Mouse (Mus musculus) embryonic facial prominence, embryonic 13.5 days (tissue): ENCODE measurements at regions not wholly inside any gene's neighbourhood (a gene's known extent, or its start where the extent isn't known, plus 50 kb on each side); places are given as distances from the start of the nearest gene placed in this dataset.

ENCODE experiments used
- ATAC-seq: fragments of 200-750 bp; cut with Nextera tagmentation; 2 replicates; pipeline ENCODE4 v1.8.0; 2017; ENCODE audit warnings: low read depth; ENCODE audit not compliant: insufficient number of reproducible peaks, insufficient read depth, low FRiP score, low TSS enrichment
- H3K27ac ChIP-seq: fragments of 300-500 bp; sonication (generic); 2 replicates; pipeline ENCODE4 v1.5.1; 2015; ENCODE audit warnings: moderate library complexity, mild to moderate bottlenecking, inconsistent platforms
- H3K27me3 ChIP-seq: fragments of 300-500 bp; sonication (generic); 2 replicates; pipeline ENCODE4 v1.6.1; 2015; ENCODE audit warnings: mild to moderate bottlenecking, inconsistent platforms
- H3K36me3 ChIP-seq: fragments of 300-500 bp; sonication (generic); 2 replicates; pipeline ENCODE4 v1.6.1; 2015; ENCODE audit warnings: mild to moderate bottlenecking, inconsistent platforms
- H3K4me1 ChIP-seq: fragments of 300-500 bp; sonication (generic); 2 replicates; pipeline ENCODE4 v1.6.1; 2015; ENCODE audit warnings: inconsistent platforms
- H3K4me2 ChIP-seq: fragments of 300-500 bp; sonication (generic); 2 replicates; pipeline ENCODE4 v1.6.1; 2015; ENCODE audit warnings: moderate library complexity, mild to moderate bottlenecking, inconsistent platforms
- H3K4me3 ChIP-seq: fragments of 300-500 bp; sonication (generic); 2 replicates; pipeline ENCODE4 v1.5.1; 2015; ENCODE audit warnings: mild to moderate bottlenecking, inconsistent platforms
- H3K9ac ChIP-seq: fragments of 300-500 bp; sonication (generic); 2 replicates; pipeline ENCODE4 v1.6.1; 2015; ENCODE audit warnings: mild to moderate bottlenecking, inconsistent platforms
- H3K9me3 ChIP-seq: fragments of 300-500 bp; sonication (generic); 2 replicates; pipeline ENCODE4 v1.6.1; 2016; ENCODE audit warnings: inconsistent platforms
- WGBS: fragments of 180-500 bp; shearing (Covaris S2); methylation state at CpG from one replicate; pipeline ENCODE4 v1.1.7; 2015; ENCODE audit warnings: mixed read lengths; 5-methylcytosine and 5-hydroxymethylcytosine counted together

DNA sequence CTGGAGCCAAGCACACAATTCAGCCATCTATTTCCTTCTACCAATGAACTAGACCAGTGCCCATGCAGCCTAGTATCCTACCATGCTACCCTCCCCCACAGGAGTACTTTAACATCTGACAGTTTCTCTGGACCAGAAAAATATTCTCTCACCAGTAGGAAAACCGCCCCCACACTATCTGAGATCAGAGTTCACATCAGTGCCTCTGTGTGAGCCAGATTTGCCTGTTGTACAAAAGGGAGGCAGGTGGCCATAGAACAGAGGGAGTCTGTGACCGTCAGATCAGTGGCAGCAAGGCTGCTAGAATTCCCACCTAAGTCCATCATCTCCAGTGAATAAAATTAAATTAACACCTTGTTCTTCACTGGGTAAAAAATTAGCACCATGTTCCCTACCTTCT lies 166.5 kb downstream of the Atp23 start:
- Histone ChIP-seq H3K4me3 (no peak overlapping the region), H3K4me2 (no peak overlapping the region), H3K4me1 (no peaks in the 10 kb centered on the region), H3K9me3 (no peaks in the 10 kb centered on the region), H3K27me3 (no peaks in the 10 kb centered on the region), H3K27ac (no peak overlapping the region), H3K9ac (no peak overlapping the region), H3K36me3 (no peaks in the 10 kb centered on the region)
- 73% methylated on average over 2 of the region's 2 CpGs for WGBS
- no peak for ATAC-seq

DNA sequence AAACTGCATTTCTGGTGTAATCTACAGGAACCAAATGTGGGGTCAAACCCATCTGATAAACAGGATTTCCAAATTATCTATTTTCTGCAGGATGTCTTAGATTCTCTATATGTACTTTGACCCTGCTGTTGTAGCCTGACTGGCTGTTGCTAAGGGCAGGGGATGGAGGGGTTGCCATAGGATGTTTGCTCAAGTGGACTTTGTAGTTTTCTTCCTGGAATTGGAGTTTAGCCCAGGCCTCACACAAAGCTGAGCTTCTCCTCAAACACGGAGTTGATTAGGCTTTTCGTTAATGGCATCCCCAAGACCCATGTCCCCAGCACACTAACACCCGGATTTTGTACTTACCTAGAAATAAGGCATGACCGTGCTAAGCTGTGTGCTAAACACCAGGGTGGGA lies 173.3 kb downstream of the Atp23 start:
- no peak overlapping the region for H3K4me2 ChIP-seq
- WGBS, result 92% methylated on average over 4 of the region's 4 CpGs
- H3K4me1 ChIP-seq, result no peaks in the 10 kb centered on the region
- no peaks in the 10 kb centered on the region for H3K9me3 ChIP-seq
- H3K9ac ChIP-seq, result no peak overlapping the region
- no peaks in the 10 kb centered on the region for H3K27me3 ChIP-seq
- no peak for ATAC-seq
- H3K4me3 ChIP-seq, result no peak overlapping the region
- no peaks in the 10 kb centered on the region for H3K36me3 ChIP-seq
- H3K27ac ChIP-seq, result no peak overlapping the region

- no peaks in the 10 kb centered on the region for H3K27me3 ChIP-seq
- no peak for ATAC-seq
- 72% methylated on average over 2 of the region's 2 CpGs for WGBS
These were observed 183.2 kb downstream of the Atp23 start for GRCm38 (mm10) chr10:126717961-126718360.

DNA sequence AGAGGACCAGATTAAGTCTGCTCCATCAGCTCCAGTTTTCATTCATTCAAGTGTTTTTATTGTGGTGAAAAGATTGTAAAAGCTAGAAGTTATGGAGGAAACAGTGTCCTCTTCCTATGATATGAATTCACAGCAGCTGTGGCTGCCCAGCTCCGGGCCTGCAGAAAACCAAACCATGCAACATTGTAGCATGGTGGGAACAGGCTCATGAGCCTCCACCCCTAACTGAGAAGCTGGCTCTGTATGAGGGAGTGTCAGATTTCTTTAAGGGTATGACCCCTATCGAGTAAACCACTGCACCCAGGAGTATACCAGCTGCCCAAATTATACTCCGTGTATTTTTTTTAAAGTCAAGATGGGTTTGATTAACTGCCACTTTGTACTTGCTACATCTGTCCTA lies 189.4 kb downstream of the Atp23 start:
- Histone ChIP-seq H3K9me3 (no peaks in the 10 kb centered on the region), H3K27me3 (no peaks in the 10 kb centered on the region), H3K4me1 (peaks cover 9% of the 10 kb centered on the region; the same call in 1 of the 2 replicates), H3K4me2 (no peak overlapping the region), H3K36me3 (no peaks in the 10 kb centered on the region), H3K4me3 (no peak overlapping the region), H3K9ac (no peak overlapping the region), H3K27ac (no peak overlapping the region)
- no peak for ATAC-seq
- WGBS, result 13% methylated on average over 3 of the region's 3 CpGs

More at GRCm38 (mm10) chr10:126717961-126718360, 183.2 kb downstream of the Atp23 start:
- H3K9me3 ChIP-seq, result no peaks in the 10 kb centered on the region
- H3K4me2 ChIP-seq, result no peak overlapping the region
- no peaks in the 10 kb centered on the region for H3K4me1 ChIP-seq
- no peak overlapping the region for H3K4me3 ChIP-seq
- H3K27ac ChIP-seq, result no peak overlapping the region
- no peaks in the 10 kb centered on the region for H3K36me3 ChIP-seq
- no peak overlapping the region for H3K9ac ChIP-seq

DNA sequence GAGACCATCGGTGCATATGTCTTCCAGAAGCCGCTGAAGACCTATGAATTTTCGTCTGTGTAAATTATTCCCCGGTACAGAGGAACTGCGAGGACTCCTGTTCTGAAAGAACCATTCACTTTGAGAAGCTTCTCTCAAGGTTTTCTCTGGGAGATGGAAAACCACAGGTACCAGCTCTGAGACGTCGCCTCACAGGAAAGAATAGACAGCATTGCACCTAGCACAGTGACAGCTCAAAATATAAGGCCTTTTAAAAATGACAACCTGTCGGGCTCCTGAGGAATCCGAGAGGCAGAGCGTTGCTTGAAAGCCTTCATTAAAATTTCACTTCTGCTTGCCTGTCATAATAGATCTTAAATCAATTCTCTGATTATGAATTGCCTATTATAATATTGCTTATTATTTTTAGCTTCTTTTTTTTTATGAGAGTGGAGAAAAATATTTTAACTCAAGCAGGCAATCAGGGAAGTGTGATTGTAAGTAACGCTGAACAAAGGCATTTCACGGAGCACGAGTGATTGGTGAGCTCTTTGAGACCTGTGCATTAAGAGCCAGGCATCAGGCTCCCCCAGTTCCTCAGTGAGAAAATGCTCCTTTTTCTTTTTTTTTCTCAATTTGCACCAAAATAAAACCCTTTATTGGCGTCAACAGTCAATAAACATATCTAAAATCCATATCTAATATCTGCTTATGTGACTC lies 191.8 kb downstream of the Atp23 start:
- Histone ChIP-seq H3K36me3 (no peaks in the 10 kb centered on the region), H3K27me3 (no peaks in the 10 kb centered on the region), H3K9me3 (no peaks in the 10 kb centered on the region), H3K9ac (no peak overlapping the region), H3K4me3 (no peak overlapping the region), H3K27ac (no peak overlapping the region), H3K4me2 (no peak overlapping the region), H3K4me1 (peaks cover 9% of the 10 kb centered on the region; the same call in 1 of the 2 replicates)
- no peak for ATAC-seq
- WGBS, result 78% methylated on average over 14 of the region's 14 CpGs

GRCm38 (mm10) chr10:126708730-126709129 lies 192.4 kb downstream of the Atp23 start:
- H3K27ac ChIP-seq, result no peak overlapping the region
- no peak overlapping the region for H3K4me2 ChIP-seq
- H3K4me3 ChIP-seq, result no peak overlapping the region
- H3K9me3 ChIP-seq, result no peaks in the 10 kb centered on the region
- H3K9ac ChIP-seq, result no peak overlapping the region
- H3K27me3 ChIP-seq, result no peaks in the 10 kb centered on the region
- 63% methylated on average over 4 of the region's 4 CpGs for WGBS
- ATAC-seq, result no peak
- no peaks in the 10 kb centered on the region for H3K36me3 ChIP-seq
- H3K4me1 ChIP-seq, result peaks cover 9% of the 10 kb centered on the region; the same call in 1 of the 2 replicates

DNA sequence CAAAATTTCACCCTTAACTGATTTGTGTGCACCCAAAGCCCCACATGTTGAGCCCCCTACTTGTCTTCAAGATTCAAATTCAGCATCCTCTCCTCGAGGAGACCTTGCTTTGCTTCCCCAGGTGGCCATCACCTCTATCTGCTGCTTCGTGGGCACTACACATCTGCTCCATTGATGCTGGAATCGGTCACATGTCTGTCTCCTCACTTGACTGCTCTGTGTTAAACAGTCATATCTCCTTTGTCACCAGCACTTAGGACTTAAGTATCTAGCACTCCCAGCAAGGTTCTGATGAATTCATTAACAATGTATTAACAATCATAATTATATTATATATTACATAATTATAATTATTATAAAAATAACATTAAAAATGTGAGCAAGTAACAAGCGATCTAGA lies 192.9 kb downstream of the Atp23 start:
- no peak overlapping the region for H3K4me3 ChIP-seq
- H3K9ac ChIP-seq, result no peak overlapping the region
- peaks cover 9% of the 10 kb centered on the region; the same call in 1 of the 2 replicates for H3K4me1 ChIP-seq
- ATAC-seq, result no peak
- no peaks in the 10 kb centered on the region for H3K9me3 ChIP-seq
- H3K27ac ChIP-seq, result no peak overlapping the region
- no peaks in the 10 kb centered on the region for H3K36me3 ChIP-seq
- no peaks in the 10 kb centered on the region for H3K27me3 ChIP-seq
- H3K4me2 ChIP-seq, result no peak overlapping the region
- 80% methylated on average over 4 of the region's 4 CpGs for WGBS

GRCm38 (mm10) chr10:126697086-126697485 lies 204.1 kb downstream of the Atp23 start:
- WGBS, result 86% methylated on average over 10 of the region's 10 CpGs
- Histone ChIP-seq H3K4me2 (no peak overlapping the region), H3K9me3 (no peaks in the 10 kb centered on the region), H3K27me3 (no peaks in the 10 kb centered on the region), H3K9ac (no peak overlapping the region), H3K4me1 (no peaks in the 10 kb centered on the region), H3K27ac (no peak overlapping the region), H3K36me3 (no peaks in the 10 kb centered on the region), H3K4me3 (no peak overlapping the region)
- ATAC-seq, result no peak

DNA sequence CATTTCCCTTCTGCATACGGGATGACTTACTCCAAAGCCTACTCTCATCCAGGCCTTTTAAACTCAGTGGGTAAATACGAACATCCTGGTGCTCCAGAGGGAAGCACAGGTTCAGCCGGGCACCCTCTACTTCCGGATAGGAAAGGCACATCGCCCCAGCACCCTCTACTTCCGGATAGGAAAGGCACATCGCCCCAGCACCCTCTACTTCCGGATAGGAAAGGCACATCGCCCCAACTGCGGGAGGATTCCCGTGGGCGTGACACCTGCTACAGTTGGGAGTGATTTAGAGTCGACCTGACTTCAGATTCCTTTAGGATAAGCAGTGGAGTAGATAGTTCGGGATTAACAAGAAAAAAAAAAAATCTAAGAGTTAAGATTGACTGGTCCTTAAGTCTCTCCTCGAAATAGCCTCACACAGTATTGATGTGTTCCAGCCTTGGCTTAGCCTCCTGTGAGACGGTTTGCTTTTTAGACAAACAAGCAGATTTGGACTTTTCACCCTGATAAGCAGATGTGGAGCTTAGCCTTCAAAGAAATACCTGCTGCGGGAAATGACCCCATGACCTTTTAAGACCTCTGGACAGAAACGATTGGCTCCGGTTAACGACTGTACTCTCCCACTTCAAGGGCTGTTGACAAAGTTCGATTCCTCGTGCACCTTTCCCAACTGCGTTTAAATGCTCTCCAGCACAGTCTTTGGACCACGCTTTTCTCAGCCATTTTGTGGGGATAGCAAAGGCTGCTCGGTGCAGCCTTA lies 210.1 kb downstream of the Atp23 start:
- Histone ChIP-seq H3K9ac (no peak overlapping the region), H3K4me3 (no peak overlapping the region), H3K36me3 (no peaks in the 10 kb centered on the region), H3K4me2 (no peak overlapping the region), H3K4me1 (no peaks in the 10 kb centered on the region), H3K27me3 (no peaks in the 10 kb centered on the region), H3K27ac (no peak overlapping the region), H3K9me3 (no peaks in the 10 kb centered on the region)
- 57% methylated on average over 25 of the region's 25 CpGs for WGBS
- ATAC-seq, result no peak

DNA sequence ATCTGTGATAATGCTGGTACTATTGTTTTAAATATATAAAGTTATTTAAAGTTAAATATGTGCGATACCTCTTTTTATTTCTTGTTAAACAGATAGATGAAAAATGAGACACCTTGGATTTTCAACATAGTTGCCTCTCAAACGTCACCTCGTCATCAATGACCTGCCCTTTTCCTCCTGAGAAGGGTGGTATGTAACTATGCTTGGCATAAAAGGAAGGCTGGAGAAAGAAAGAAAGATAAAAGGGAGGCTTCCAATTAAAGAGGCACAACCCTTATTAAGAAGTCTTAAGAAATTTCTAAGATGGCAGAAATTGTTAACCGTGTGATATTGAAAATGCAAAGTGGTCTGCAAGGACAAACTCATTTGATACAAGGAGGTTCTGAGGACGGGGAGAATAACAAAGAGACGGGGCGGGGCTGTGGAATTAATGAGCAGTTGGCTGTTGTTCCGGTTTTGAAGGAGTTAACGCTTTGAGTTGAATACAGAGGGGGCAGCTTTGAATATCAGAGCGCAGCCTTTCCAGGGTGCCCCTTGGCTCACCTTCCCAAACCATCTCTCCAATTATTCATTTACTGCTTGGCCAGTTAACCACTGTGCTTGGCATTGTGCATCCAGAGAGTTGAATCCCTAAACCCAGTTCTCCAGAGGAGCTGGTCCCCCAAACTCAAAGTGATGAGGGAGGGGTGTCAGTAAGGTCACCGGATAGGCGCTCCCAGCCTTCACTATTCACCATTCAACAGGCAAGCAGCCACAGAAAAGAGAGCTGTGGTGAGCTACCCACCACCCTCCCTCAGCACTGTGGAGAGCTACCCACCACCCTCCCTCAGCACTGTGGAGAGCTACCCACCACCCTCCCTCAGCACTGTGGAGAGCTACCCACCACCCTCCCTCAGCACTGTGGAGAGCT lies 220.6 kb downstream of the Atp23 start:
- Histone ChIP-seq H3K9me3 (no peaks in the 10 kb centered on the region), H3K9ac (no peak overlapping the region), H3K4me1 (no peaks in the 10 kb centered on the region), H3K27me3 (no peaks in the 10 kb centered on the region), H3K4me3 (no peak overlapping the region), H3K27ac (no peak overlapping the region), H3K36me3 (no peaks in the 10 kb centered on the region), H3K4me2 (no peak overlapping the region)
- ATAC-seq, result no peak
- 11% methylated on average over 12 of the region's 12 CpGs for WGBS

DNA sequence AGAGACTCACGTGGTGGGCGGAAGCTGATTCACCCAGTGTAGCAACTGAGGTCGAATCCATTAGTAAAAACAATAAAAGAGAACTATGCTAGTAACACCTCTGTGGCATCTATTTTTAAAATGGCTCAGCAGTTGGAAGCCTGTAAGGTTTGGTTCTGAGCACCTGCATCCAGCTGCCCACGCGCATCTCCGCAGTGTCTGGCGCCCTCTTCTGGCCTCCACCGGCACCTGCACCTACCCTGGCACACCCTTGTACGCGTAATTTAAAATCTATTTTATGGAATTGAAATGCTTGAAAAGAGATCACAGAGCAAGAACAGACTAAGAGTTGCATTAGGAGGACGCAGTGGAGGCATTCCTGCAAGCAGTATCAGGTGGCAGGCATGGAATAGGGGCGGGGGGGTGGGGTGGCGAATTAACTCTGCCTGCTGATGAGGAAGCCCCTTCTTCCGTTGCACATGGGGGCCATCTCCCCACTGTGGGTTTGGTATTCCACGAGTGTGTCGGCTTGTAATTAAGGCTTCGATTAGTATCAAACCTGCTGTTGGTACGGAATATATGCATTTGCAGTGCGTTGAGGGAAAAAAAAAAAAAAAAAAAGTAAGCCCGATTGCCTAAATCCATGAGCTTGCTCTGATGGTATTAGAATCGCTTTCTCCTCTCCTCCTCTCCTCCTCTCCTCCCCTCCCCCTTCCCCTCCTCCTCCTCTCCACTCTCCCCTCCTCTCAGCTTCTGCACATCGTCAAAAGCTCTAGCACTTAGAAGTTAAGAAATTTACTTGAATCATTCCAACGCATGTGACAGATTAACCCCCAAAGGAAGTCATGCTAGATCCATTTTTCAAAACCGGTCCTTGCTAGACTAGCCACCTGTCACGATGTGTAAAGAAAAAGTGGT lies 221.7 kb downstream of the Atp23 start:
- Histone ChIP-seq H3K27me3 (no peaks in the 10 kb centered on the region), H3K4me1 (no peaks in the 10 kb centered on the region), H3K9me3 (no peaks in the 10 kb centered on the region), H3K4me3 (no peak overlapping the region), H3K36me3 (no peaks in the 10 kb centered on the region), H3K9ac (no peak overlapping the region), H3K4me2 (no peak overlapping the region), H3K27ac (no peak overlapping the region)
- WGBS, result 25% methylated on average over 25 of the region's 25 CpGs
- ATAC-seq, result no peak
